Mouse (Mus musculus) myocyte (in vitro differentiated cells): Measurements from ENCODE around the gene Polr2m.

Source experiments
- CEBPB ChIP-seq: IDR thresholded peaks from 2 replicates; pipeline ENCODE4 v1.6.1; 2011; ENCODE audit warnings: mild to moderate bottlenecking, moderate library complexity; ENCODE audit not compliant: poor library complexity, insufficient read depth, severe bottlenecking
- E2F4 ChIP-seq: IDR thresholded peaks from one replicate; pipeline ENCODE4 v1.6.1; 2011; ENCODE audit warnings: mild to moderate bottlenecking, control low read depth, moderate library complexity; ENCODE audit not compliant: insufficient read depth
- MAX ChIP-seq: IDR thresholded peaks from one replicate; pipeline ENCODE4 v1.6.1; 2011; ENCODE audit warnings: low read depth, mild to moderate bottlenecking, control low read depth
- MYOD1 ChIP-seq, 3 experiments: IDR thresholded peaks; one replicate each; pipeline ENCODE4 v1.6.1; 2011; ENCODE audit warnings: control low read depth in 2 of 3, low read depth in 2 of 3, mild to moderate bottlenecking in 2 of 3, moderate library complexity in 1 of 3; ENCODE audit not compliant: insufficient read length in 2 of 3, control insufficient read depth in 1 of 3
- POLR2A ChIP-seq: IDR thresholded peaks from one replicate; pipeline ENCODE4 v1.6.1; 2011; ENCODE audit warnings: low read depth, mild to moderate bottlenecking, control low read depth, moderate library complexity; ENCODE audit not compliant: insufficient read length
- POLR2AphosphoS2 ChIP-seq: IDR thresholded peaks from one replicate; pipeline ENCODE4 v1.6.1; 2011; ENCODE audit warnings: low read depth, control low read depth; ENCODE audit not compliant: insufficient read length
- REST ChIP-seq: IDR thresholded peaks from one replicate; pipeline ENCODE4 v1.6.1; 2011; ENCODE audit warnings: mild to moderate bottlenecking, control low read depth, moderate library complexity; ENCODE audit not compliant: insufficient read depth, insufficient read length
- TCF12 ChIP-seq: IDR thresholded peaks from one replicate; pipeline ENCODE4 v1.6.1; 2011; ENCODE audit warnings: mild to moderate bottlenecking, control low read depth; ENCODE audit not compliant: poor library complexity, insufficient read depth, severe bottlenecking
- TCF3 ChIP-seq: IDR thresholded peaks from one replicate; pipeline ENCODE4 v1.6.1; 2011; ENCODE audit warnings: low read depth, control low read depth; ENCODE audit not compliant: insufficient read length
- USF1 ChIP-seq: IDR thresholded peaks from one replicate; pipeline ENCODE4 v1.6.1; 2011; ENCODE audit warnings: low read depth, mild to moderate bottlenecking, control low read depth, moderate library complexity

DNA sequence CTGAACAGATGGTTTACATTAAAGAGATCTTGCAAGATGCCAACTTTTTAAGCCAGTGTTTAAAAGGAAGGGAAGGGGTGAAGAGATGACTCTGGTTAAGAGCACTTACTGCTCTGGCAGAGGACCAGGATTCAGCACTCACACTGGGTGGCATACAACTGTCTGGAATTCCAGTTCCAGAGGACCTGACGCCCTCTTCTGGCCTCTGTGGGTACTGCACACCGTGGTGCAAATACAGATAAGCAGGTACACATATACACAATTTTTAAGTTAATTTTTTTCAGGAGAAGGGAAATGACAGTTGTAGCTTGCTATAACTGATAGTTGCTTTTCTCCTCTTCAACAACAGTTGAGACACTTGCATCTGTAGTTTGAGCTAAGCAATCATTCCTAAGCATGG lies 44.2 kb upstream of the Polr2m start:
- TF ChIP-seq POLR2A (no peak), TCF12 (no peak), REST (no peak), USF1 (no peak), CEBPB (no peak), TCF3 (no peak), MAX (no peak), MYOD1 (IDR thresholded peaks at IDR 0.05; ENCODE audit: control insufficient read depth in 1 of 3, insufficient read length in 2 of 3, low read depth in 2 of 3) (no peak), POLR2AphosphoS2 (no peak), E2F4 (no peak)
